In genomic region chr4:46497286-46497892, GRCm38 (mm10) we compare ENCODE assay signal across 8 mouse cellular contexts. TPM values are rescaled to one million over a fixed set of nuclear protein-coding genes. Genes with fewer than 3 reads are reported as not detected.
DNase-seq lines count a peak whose midpoint lies in the region; ATAC-seq and TF ChIP-seq lines count a peak whose summit lies in the region.

No protein-coding gene starts in this region.

- H3K36me3 ChIP-seq in liver, embryonic 11.5 days (ENCODE audit: control insufficient read depth, insufficient read depth, low read length), result peaks cover 36% of the 10 kb centered on the region

- ATAC-seq in erythroid progenitor cell, adult 5-6 weeks (replicated peaks; ENCODE audit: low FRiP score, poor library complexity, severe bottlenecking), result peak; percentile 78
- peak; percentile 53 for ATAC-seq in liver, embryonic 11.5 days (replicated peaks; ENCODE audit: low FRiP score)

- no peak overlapping the region for H3K27ac ChIP-seq in bone marrow macrophage, adult 2 months (ENCODE audit: insufficient read depth, low read depth, low read length)
- no peak overlapping the region for H3K27ac ChIP-seq in liver, embryonic 11.5 days (ENCODE audit: low read depth, low read length)

- WGBS in liver, embryonic 11.5 days, result 36% methylated on average over 4 of the region's 4 CpGs

- no peak overlapping the region for H3K4me2 ChIP-seq in liver, embryonic 11.5 days

- peak; percentile 38 for DNase-seq in ovary, postnatal 36 days (ENCODE audit: low spot score)
- no peak for DNase-seq in ovary, adult 18-20 months (ENCODE audit: low spot score)
- peak; percentile 51 to 79 for DNase-seq in kidney, adult 8-10 months
- DNase-seq in liver, embryonic 11.5 days (ENCODE audit: low spot score), result peak; percentile 64
- peak; percentile 40 for DNase-seq in retina, adult 2 months (ENCODE audit: low read depth, low spot score)
- DNase-seq in thymus, postnatal 36 days, result peak; percentile 70 to 79

- TF ChIP-seq CTCF in bone marrow macrophage, adult 2 months (IDR thresholded peaks at IDR 0.05; ENCODE audit: low read depth, low read length), result peak; percentile 83

- no peak overlapping the region for H3K9ac ChIP-seq in liver, embryonic 11.5 days (ENCODE audit: low read depth, low read length)

- no peaks in the 10 kb centered on the region for H3K9me3 ChIP-seq in liver, embryonic 11.5 days (ENCODE audit: control insufficient read depth, low read length)

- H3K4me3 ChIP-seq in bone marrow macrophage, adult 2 months (ENCODE audit: insufficient read depth, low read length), result no peak overlapping the region
- H3K4me3 ChIP-seq in liver, embryonic 11.5 days (ENCODE audit: low read depth, low read length), result no peak overlapping the region

- no peak for TF ChIP-seq POLR2A in bone marrow macrophage, adult 2 months (IDR thresholded peaks at IDR 0.05; ENCODE audit: borderline replicate concordance, low read depth, low read length)

- no peaks in the 10 kb centered on the region for H3K4me1 ChIP-seq in bone marrow macrophage, adult 2 months (ENCODE audit: control insufficient read depth, insufficient read depth, low read length)
- H3K4me1 ChIP-seq in liver, embryonic 11.5 days (replicated peaks; ENCODE audit: control insufficient read depth, insufficient read depth, low read length), result peaks cover 4% of the 10 kb centered on the region; the same call in 1 of the 2 replicates

- H3K27me3 ChIP-seq in liver, embryonic 11.5 days (replicated peaks; ENCODE audit: control insufficient read depth, insufficient read depth, low read length), result no peaks in the 10 kb centered on the region

RNA-seq across cellular contexts. Expression of gene Nans, which starts 8.3 kb away (rescaled TPM):
- 41.8 and 43.4 TPM in 2 replicates for polyA plus RNA-seq in bone marrow macrophage, adult 2 months (2012; ENCODE audit: insufficient read depth, insufficient read length, missing spikeins)
- 25.6 and 32.4 TPM in 2 replicates for total RNA-seq in erythroid progenitor cell, adult 5-6 weeks (2015; ENCODE audit: low replicate concordance)
- total RNA-seq in erythroid progenitor cell, adult 5-6 weeks (2017; ENCODE audit: low replicate concordance), result 22.1 and 29.0 TPM in 2 replicates
- 108 and 109 TPM in 2 replicates for polyA plus RNA-seq in liver, embryonic 11.5 days (2014; fragmentation: Nextera tagmentation; extraction: Ambion mirVana)

RNA-seq across cellular contexts. Expression of gene Trim14, which starts 38.6 kb away (rescaled TPM):
- polyA plus RNA-seq in bone marrow macrophage, adult 2 months (2012; ENCODE audit: insufficient read depth, insufficient read length, missing spikeins), result 41.5 and 58.1 TPM in 2 replicates
- 2.5 and 2.9 TPM in 2 replicates for total RNA-seq in erythroid progenitor cell, adult 5-6 weeks (2015; ENCODE audit: low replicate concordance)
- 9.2 TPM in 1 of 2 replicates, not detected in the other for total RNA-seq in erythroid progenitor cell, adult 5-6 weeks (2017; ENCODE audit: low replicate concordance)
- 13.9 and 15.6 TPM in 2 replicates for polyA plus RNA-seq in liver, embryonic 11.5 days (2014; fragmentation: Nextera tagmentation; extraction: Ambion mirVana)

RNA-seq across cellular contexts. Expression of gene Anp32b, which starts 46.7 kb away (rescaled TPM):
- 204 and 219 TPM in 2 replicates for polyA plus RNA-seq in bone marrow macrophage, adult 2 months (2012; ENCODE audit: insufficient read depth, insufficient read length, missing spikeins)
- 1,527 and 1,581 TPM in 2 replicates for total RNA-seq in erythroid progenitor cell, adult 5-6 weeks (2015; ENCODE audit: low replicate concordance)
- total RNA-seq in erythroid progenitor cell, adult 5-6 weeks (2017; ENCODE audit: low replicate concordance), result 312 and 462 TPM in 2 replicates
- 586 and 618 TPM in 2 replicates for polyA plus RNA-seq in liver, embryonic 11.5 days (2014; fragmentation: Nextera tagmentation; extraction: Ambion mirVana)
